Mouse (Mus musculus) CH12.LX (cell line): ENCODE results near the gene Rnaset2b.
"Not testable (repeated sequence)": the region's sequence is repeated elsewhere in the genome, so short reads cannot be mapped to it uniquely, and the experiment has no call there.

ENCODE experiments used
- CHD1 ChIP-seq: IDR thresholded peaks from 2 replicates; pipeline ENCODE4 v1.6.1; 2012; ENCODE audit warnings: low read depth, low read length, improper control_type of control experiment, inconsistent platforms
- CHD2 ChIP-seq: IDR thresholded peaks from 2 replicates; pipeline ENCODE4 v1.6.1; 2011; ENCODE audit warnings: low read length, improper control_type of control experiment
- CTCF ChIP-seq, 2 experiments: IDR thresholded peaks in 1 of 2; conservative IDR thresholded peaks in 1 of 2; 2 replicates each; pipeline ENCODE4 v1.5.1; 2011 to 2012; ENCODE audit warnings: low read depth in 2 of 2, low read length in 2 of 2, improper control_type of control experiment in 1 of 2, inconsistent platforms in 1 of 2, mild to moderate bottlenecking in 1 of 2, moderate library complexity in 1 of 2
- EP300 ChIP-seq: IDR thresholded peaks from 2 replicates; pipeline ENCODE4 v1.6.1; 2011; ENCODE audit warnings: low read length, improper control_type of control experiment
- MAFK ChIP-seq: IDR thresholded peaks from 2 replicates; pipeline ENCODE4 v1.6.1; 2011; ENCODE audit warnings: low read length, improper control_type of control experiment; ENCODE audit not compliant: insufficient replicate concordance
- MEF2A ChIP-seq: IDR thresholded peaks from 2 replicates; pipeline ENCODE4 v1.6.1; 2014; ENCODE audit warnings: low read depth, mild to moderate bottlenecking, inconsistent platforms, low read length, improper control_type of control experiment, borderline replicate concordance
- MXI1 ChIP-seq: IDR thresholded peaks from 2 replicates; pipeline ENCODE4 v1.6.1; 2011; ENCODE audit warnings: mild to moderate bottlenecking, low read depth, low read length, improper control_type of control experiment
- POLR2A ChIP-seq: IDR thresholded peaks from 2 replicates; pipeline ENCODE4 v1.6.1; 2011; ENCODE audit warnings: low read depth, mild to moderate bottlenecking, improper control_type of control experiment, low read length
- RCOR1 ChIP-seq: conservative IDR thresholded peaks from 2 replicates; pipeline ENCODE4 v1.6.1; 2012; ENCODE audit warnings: low read depth, mild to moderate bottlenecking, inconsistent platforms, low read length, improper control_type of control experiment
- TCF12 ChIP-seq: IDR thresholded peaks from 2 replicates; pipeline ENCODE4 v1.6.1; 2014; ENCODE audit warnings: low read depth, mild to moderate bottlenecking, inconsistent platforms, low read length, improper control_type of control experiment
- ZC3H11A ChIP-seq: IDR thresholded peaks from 2 replicates; pipeline ENCODE4 v1.6.1; 2012; ENCODE audit warnings: low read depth, mild to moderate bottlenecking, inconsistent platforms, low read length, improper control_type of control experiment

- TF ChIP-seq EP300; CTCF (conservative IDR thresholded peaks at IDR 0.05 in 1 of 2, IDR thresholded peaks at IDR 0.05 in 1 of 2; ENCODE audit: low read depth in 2 of 2, low read length in 2 of 2); POLR2A; TCF12; MAFK; CHD2; ZC3H11A; CHD1; RCOR1; MEF2A; MXI1: not testable (repeated sequence)
Measured at GRCm38 (mm10) chr17:6947637-6947983, 22.8 kb upstream of the Rnaset2b start.
